Mouse (Mus musculus) cerebellum, adult 18-20 months (tissue): Measurements from ENCODE around the gene Gm7138.
"Not testable (repeated sequence)": the region's sequence is repeated elsewhere in the genome, so short reads cannot be mapped to it uniquely, and the experiment has no call there.

Source experiments
- DNase-seq, 2 experiments: peaks; one replicate each; pipeline ENCODE4 v3.0.0; 2021

Gm7138 gene

DNA sequence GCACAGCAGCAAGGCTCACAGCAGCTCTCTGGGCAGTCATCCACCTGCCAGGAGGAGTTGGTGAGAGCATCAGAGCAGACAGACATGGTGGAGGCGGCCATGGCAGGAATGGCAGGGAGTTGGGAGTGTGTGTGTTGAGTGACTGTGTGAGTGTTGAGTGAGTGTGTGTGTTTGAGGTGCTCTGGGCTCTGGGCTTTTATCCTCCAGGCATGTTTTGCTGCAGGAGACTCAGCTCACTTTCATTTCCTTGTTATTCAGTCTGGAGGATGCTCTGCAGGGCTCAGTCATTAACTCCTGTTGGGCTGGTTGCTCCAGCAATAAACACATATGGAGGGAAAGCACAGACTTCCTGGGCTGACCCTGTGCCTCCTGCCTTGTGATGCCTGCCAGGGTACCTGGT is at the start of gene Gm7138:
Gm7138 (minus strand) TSS at position 101 of the 400 bp plus-strand sequence.
- DNase-seq, result not testable (repeated sequence)

DNA sequence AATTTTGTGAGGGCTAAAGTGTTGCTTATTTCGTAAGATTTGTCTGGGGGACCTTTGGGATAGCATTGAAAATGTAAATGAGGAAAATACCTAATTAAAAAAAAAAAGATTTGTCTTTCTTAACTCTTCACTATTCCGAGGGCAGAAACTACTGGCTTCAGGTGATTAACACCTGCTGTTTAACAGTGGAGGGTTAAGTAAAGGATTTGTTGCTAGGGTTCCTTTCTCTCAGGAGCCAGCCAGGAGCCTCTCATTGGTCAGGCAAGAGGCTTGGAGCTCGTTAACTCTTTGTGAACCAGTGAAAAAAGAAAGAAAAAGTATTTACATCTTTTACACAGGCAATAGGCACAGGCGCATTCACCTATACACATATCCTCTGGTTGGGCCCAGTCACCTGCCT is 42.5 kb upstream of the Gm7138 start:
- DNase-seq, result no peak

DNA sequence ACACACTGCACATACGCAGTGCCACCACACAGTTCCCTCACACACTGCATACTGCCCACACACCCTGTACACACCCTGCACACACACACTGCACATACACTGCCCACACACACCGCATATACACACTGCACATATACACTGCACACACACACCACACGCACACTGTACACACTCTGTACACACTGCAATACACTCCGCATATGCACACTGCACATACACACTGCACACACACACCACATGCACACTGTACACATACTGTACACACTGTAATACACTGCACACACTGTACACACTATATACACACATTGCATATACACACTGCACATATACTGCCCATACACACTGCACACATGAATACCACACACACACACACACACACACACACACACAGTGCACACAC is 41.8 kb upstream of the Gm7138 start:
- DNase-seq, result no peak

DNA sequence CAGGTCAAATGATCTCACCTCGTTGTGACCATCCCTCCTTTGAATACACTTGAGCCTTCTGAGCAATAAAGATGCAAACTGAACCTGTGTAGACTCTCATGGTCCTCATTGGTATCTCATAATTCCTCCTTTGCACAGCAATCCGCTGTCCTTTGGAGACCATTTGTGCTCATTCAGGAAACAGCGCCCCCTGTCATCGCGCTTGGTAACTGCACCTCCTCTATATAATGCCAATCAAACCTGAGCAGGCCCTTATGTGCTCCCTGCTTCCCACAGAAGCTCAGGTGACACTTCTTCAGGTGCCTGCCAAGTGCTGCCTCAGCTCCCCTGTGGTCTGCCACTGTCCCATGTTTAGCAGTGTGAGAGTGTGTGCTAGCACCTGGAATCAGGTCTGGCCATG is 38.8 kb upstream of the Gm7138 start:
- no peak for DNase-seq

DNA sequence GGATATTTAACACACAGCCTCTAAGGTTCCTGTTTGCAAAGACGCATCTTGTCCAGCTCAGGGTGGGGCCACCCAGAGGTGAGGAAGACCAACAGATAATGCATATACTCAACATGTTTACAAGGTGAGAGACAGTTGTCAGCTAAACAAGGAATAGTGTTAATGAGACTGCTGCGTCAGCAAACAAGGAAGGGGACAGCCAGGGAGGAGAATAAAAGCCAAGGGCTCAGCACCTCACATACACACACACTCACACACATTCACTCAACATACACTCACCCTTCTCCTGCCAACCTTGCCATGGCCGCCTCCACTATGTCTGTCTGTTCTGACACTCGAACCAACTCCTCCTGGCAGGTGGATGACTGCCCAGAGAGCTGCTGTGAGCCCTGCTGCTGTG is 37.6 kb upstream of the Gm7138 start, which contains the start of gene Gm2696:
Gm2696 (plus strand) TSS at position 301 of the 400 bp plus-strand sequence.
- no peak for DNase-seq

DNA sequence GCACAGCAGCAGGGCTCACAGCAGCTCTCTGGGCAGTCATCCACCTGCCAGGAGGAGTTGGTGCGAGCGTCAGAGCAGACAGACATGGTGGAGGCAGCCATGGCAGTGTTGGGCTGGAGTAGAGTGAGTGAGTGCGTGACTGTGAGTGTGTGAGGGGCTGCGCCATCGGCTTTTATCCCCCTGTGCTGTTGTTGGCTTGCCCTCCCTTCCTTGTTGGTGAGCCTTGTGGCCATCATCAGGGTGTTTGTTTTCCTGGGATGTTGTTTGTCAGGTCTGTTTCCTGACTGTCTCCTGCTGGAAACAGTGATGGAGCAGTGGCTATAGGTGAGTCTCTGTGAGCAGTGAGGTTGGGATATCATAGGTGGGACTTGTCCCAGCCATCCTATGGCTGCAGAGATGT is 35.0 kb upstream of the Gm7138 start, which contains the start of gene Gm9507:
Gm9507 (minus strand) TSS at position 101 of the 400 bp plus-strand sequence.
- DNase-seq, result no peak

DNA sequence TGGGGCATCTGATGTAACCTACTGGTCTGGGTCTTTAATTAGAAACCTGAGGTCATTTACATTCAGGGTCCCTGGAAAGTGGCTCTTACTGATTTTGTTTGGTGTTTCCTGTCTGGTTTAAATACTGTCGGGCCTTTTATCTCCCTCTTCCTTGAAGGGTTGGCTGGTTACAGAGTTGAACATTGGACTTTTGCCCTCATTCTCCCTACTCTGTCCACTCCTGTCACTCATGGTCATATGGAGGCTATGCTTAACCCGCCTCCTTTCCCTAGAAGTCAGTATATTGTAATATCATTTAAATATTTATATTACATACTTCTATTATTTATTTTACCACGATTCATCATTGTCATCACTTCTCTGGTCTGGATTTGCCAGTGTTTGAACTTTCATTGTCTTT is 27.4 kb upstream of the Gm7138 start:
- DNase-seq, result no peak

DNA sequence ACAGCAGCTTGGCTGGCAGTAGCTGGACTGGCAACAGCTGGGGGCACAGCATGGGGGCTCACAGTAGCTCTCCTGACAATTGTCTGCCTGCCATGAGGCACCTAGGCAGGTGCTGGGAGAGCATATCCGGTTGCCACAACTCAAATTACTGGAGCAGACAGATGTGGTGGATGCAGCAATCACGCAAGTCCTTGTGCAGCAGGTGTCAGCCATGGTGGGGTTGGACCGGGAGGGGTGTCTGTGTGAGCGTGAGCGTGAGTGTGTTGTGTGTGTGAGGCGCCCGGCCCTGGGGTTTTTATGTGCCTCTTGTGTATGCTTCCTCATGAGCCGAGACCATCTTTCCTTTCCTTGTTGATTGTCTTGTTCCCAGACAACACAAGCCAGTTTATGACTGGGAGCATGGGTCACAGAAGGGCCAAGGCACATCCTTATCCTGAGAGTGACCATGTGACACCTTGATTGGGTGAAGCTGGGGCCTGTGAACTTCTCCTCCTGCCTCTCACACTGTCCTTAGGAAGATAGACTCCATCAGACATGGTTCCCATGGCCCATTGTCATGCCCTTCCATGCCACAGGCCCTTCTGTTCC is 22.3 kb upstream of the Gm7138 start, which contains the start of gene Gm19668:
Gm19668 (minus strand) TSS at position 213 of the 588 bp plus-strand sequence.
- DNase-seq, result no peak

DNA sequence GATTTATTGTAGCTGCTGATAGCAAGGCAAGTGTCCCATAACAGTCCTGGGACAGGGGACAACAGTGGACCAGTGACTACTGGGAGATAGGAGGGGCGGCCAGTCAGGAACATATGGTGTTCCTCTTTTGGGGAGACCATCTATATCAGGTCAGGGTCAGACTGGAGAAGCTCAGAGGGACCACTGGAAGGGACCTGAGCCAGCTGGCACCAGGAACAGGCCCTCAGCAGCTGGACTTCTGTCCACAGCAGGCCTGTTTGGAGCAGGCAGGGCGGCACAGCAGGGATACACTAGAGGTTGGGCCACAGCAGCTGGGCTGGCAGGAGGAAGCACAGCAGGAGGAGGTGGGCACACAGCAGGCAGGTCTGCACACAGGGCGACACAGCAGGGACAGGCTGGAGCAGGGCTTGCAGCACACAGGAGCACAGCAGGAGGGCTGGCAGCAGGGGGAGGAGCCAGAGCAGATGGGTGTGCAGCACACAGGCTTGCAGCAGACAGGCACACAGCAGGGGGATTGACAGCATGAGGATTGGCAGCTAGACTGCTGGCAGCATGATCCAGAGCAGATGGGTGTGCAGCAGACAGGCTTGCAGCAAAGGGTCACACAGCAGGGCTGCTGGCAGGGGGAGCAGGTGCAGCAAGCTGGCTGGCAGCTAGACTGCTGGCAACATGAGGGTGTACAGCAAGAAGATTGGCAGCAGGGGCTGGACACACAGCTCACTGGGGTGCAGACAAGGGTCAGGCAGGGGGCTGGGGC is 21.6 kb upstream of the Gm7138 start:
- DNase-seq, result peak in 1 of 2 experiments; percentile 10

DNA sequence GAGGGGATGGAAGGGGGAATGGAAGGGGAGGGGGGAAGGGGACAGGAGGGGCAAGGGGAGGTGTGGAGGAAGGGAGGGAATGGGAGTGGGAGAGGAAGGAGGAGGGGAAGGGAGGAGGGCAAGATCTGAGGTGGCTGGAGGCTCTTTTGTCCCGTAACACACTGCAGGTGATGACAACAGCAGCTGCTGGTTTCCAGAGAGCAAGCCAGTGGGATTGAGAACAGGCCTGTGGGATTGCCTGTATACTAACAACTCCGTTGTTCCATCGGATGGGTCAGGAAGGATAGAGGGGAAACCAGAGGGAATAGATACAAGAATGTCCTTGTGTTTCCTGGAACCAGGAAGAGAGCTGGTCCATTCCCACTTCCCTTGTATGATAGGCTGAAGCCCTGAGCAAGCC is 20.9 kb upstream of the Gm7138 start:
- no peak for DNase-seq

DNA sequence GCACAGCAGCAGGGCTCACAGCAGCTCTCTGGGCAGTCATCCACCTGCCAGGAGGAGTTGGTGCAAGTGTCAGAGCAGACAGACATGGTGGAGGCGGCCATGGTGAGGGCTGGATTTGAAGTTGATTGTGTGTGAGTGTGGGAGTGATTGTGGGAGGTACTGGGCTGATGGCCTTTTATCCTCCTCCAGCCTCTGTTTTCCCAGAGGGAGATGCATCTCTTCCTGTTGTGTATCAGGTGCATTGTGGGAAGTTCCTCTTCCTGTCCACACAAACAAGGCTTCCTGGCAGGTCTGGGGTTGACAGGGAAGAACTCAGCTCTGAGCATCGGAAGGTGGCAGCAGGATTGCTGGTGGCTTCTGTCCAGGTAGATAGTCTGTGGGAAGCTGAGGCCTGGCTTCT is 18.2 kb upstream of the Gm7138 start, which contains the start of gene Gm9639:
Gm9639 (minus strand) TSS at position 101 of the 400 bp plus-strand sequence.
- no peak for DNase-seq

DNA sequence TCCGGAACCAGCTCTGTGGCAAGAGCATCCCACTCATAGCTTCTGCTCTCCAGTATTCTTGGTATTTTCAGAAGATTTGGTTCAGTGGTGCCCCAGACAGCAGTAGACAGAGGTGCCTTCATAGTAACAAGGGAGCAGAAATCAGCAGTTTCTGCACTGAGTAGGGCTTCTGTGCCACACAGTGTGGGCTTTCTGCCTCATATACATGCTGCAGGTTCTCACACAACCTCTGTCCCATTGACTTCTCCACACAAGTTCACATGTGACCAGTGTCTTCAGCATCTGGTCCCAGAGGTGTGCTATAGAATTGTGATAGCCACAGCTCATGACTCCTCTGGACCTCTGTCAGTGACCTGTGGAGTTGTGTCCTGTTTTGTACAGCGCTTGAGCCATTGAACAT is 11.9 kb upstream of the Gm7138 start:
- DNase-seq, result no peak

DNA sequence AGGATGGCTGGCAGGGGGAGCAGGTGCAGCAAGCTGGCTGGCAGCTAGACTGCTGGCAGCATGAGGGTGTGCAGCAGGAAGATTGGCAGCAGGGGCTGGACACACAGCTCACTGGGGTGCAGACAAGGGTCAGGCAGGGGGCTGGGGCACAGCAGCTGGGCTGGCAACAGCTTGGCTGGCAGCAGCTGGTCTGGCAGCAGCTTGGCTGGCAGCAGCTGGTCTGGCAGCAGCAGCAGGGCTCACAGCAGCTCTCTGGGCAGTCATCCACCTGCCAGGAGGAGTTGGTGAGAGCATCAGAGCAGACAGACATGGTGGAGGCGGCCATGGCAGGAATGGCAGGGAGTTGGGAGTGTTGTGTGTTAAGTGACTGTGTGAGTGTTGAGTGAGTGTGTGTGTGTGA is 11.1 kb upstream of the Gm7138 start, which contains the start of gene Gm7137:
Gm7137 (minus strand) TSS at position 325 of the 400 bp plus-strand sequence.
- DNase-seq, result not testable (repeated sequence)

DNA sequence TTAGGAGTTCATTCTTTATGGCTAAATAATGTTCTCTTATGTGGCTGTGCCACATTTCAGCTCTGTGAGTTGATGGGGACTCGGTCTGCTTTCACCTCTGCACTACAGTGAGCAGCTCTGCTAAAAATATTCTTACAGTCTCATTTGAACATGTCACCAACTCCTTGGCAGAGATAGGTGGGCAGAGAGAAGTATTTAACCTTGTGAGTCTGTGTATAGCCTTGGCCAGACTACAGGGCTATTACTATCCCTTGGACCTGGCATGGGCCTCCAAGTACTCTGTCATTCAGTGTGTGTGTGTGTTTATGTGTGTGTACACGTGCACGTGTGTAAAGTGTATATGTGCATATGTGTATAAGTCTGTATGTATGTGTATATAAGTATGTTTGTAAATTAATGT is 6.7 kb upstream of the Gm7138 start:
- DNase-seq, result not testable (repeated sequence)

DNA sequence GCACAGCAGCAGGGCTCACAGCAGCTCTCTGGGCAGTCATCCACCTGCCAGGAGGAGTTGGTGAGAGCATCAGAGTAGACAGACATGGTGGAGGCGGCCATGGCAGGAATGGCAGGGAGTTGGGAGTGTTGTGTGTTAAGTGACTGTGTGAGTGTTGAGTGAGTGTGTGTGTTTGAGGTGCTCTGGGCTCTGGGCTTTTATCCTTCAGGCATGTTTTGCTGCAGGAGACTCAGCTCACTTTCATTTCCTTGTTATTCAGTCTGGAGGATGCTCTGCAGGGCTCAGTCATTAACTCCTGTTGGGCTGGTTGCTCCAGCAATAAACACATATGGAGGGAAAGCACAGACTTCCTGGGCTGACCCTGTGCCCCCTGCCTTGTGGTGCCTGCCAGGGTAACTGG is 5.7 kb upstream of the Gm7138 start, which contains the start of gene Gm3250:
Gm3250 (minus strand) TSS at position 101 of the 400 bp plus-strand sequence.
- not testable (repeated sequence) for DNase-seq

DNA sequence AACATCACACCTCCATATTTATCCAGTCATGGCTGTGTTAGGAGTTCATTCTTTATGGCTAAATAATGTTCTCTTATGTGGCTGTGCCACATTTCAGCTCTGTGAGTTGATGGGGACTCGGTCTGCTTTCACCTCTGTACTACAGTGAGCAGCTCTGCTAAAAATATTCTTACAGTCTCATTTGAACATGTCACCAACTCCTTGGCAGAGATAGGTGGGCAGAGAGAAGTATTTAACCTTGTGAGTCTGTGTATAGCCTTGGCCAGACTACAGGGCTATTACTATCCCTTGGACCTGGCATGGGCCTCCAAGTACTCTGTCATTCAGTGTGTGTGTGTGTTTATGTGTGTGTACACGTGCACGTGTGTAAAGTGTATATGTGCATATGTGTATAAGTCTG is 4.6 kb downstream of the Gm7138 start:
- DNase-seq, result not testable (repeated sequence)

DNA sequence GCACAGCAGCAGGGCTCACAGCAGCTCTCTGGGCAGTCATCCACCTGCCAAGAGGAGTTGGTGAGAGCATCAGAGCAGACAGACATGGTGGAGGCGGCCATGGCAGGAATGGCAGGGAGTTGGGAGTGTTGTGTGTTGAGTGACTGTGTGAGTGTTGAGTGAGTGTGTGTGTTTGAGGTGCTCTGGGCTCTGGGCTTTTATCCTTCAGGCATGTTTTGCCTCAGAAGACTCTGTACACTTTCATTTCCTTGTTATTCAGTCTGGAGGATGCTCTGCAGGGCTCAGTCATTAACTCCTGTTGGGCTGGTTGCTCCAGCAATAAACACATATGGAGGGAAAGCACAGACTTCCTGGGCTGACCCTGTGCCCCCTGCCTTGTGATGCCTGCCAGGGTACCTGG is 5.5 kb downstream of the Gm7138 start, which contains the start of gene Gm3238:
Gm3238 (minus strand) TSS at position 101 of the 400 bp plus-strand sequence.
- DNase-seq, result not testable (repeated sequence)

DNA sequence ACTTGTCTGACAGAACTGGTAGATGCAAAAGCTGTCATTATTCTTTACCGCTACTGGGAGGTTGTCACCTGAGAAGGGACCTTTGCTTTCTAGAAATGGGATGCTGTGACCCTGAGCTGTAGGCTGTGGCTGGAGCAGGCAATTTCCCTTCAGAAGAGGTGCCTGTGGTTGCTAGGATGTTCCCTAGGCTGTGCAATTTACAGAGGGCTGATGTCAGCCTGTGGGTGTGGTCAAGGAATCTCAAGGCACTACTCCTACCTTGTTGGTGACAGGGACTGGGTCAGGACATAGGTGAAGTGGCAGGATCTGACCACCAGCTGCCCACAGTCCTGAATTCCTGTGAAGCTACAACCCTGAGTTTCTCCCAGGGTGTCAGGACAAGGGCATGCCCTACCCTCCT is 7.0 kb downstream of the Gm7138 start:
- DNase-seq, result no peak

DNA sequence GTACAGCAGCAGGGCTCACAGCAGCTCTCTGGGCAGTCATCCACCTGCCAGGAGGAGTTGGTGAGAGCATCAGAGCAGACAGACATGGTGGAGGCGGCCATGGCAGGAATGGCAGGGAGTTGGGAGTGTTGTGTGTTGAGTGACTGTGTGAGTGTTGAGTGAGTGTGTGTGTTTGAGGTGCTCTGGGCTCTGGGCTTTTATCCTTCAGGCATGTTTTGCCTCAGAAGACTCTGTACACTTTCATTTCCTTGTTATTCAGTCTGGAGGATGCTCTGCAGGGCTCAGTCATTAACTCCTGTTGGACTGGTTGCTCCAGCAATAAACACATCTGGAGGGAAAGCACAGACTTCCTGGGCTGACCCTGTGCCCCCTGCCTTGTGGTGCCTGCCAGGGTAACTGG is 17.2 kb downstream of the Gm7138 start, which contains the start of gene Gm3233:
Gm3233 (minus strand) TSS at position 101 of the 400 bp plus-strand sequence.
- DNase-seq, result not testable (repeated sequence)

DNA sequence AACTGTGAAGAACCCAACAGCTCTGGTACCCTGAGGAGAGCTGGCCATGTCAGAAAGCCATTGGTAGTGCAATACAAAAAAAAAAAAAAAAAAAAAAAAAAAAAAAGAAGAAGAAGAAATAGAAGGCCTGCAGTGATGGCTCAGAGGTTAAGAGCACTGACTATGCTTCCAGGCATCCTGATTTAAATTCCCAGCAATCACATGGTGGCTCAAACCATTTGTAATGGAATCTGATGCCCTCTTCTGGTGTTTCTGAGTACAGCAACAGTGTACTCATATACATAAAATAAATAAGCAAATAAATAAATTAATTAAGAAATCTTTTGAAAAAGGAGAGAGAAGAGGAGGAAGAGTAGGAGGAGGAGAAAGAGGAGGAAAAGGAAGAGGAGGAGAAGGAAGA is 23.3 kb downstream of the Gm7138 start:
- no peak for DNase-seq

DNA sequence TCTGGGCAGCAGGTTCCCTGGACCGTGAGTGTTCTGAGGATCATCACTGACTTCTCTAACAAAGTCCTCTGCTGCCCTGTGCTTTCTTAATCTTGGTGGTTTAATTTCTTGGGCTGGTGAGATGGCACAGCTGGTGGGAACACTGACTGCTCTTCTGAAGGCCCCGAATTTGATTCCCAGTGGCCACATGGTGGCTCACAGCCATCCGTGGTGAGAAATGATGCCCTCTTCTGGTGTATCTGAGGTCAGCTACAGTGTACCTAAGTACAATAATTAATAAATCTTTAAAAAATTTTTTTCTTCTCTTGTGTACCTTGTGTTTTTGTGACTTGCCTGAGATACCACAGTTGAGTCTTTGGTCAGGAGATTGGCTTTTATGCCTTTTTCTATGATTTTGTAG is 24.4 kb downstream of the Gm7138 start:
- DNase-seq, result not testable (repeated sequence)

DNA sequence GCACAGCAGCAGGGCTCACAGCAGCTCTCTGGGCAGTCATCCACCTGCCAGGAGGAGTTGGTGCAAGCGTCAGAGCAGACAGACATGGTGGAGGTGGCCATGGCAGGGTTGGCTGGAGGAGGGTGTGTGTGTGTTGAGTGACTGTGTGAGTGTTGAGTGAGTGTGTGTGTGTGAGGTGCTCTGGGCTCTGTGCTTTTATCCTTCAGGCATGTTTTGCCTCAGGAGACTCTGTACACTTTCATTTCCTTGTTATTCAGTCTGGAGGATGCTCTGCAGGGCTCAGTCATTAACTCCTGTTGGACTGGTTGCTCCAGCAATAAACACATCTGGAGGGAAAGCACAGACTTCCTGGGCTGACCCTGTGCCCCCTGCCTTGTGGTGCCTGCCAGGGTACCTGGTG is 25.5 kb downstream of the Gm7138 start, which contains the start of gene Gm9736:
Gm9736 (minus strand) TSS at position 101 of the 400 bp plus-strand sequence.
- not testable (repeated sequence) for DNase-seq

DNA sequence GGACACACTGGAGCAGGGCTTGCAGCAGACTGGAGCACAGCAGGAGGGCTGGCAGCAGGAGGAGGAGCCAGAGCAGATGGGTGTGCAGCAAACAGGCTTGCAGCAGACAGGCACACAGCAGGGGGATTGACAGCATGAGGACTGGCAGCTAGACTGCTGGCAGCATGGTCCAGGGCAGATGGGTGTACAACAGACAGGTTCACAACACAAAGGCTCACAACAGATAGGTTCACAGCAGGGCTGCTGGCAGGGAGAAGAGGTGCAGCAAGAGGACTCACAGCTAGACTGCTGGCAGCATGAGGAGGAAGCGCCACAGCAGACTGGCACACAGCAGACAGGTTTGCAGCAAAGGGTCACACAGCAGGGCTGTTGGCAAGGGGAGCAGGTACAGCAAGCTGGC is 26.1 kb downstream of the Gm7138 start:
- DNase-seq, result peak; percentile 13 to 15
